Mouse (Mus musculus) lung, postnatal 10 days (tissue): Measurements from ENCODE around the gene Nf2.
A peak's percentile ranks its signal among the peaks of the same experiment; 100 is the strongest.
"Not testable (repeated sequence)": the region's sequence is repeated elsewhere in the genome, so short reads cannot be mapped to it uniquely, and the experiment has no call there.

Experiments
- DNase-seq: peaks from one replicate; pipeline ENCODE4 v3.0.0; 2021

Nf2 gene

DNA sequence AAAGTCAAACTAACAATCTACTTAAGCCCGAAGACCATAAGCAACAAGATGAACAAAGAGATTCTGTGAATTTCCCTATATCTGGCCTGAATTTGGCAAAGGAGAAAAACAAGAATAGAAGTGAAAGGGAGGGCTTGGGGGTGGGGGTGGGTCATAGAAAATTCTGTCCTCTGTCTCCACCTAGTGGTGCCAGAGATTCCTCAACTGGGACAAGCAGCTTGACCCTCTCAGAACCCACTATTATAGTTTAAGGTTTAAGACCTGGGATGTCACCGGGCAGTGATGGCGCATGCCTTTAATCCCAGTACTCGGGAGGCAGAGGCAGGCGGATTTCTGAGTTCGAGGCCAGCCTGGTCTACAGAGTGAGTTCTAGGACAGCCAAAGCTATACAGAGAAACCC is 12.6 kb downstream of the Nf2 start:
- DNase-seq = peak; percentile 71

DNA sequence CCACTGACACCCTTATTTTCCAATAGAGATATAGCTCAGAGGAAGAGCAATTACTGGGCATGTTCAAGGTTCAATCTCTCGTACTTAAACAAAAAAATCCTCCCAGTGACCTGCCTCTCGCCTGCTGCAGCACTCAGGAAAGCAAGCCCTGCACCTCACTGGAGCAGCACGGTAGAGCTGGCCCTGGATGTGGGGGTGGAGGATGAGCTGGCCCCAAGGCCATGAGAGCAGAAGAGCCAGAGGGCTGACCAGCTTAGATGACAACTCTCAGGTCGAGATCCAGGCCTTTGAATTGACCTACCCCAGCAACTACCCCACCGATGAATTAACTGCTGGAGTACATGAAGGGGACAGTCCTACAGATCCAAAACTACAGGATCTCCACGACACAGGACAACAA is 13.9 kb downstream of the Nf2 start:
- no peak for DNase-seq

DNA sequence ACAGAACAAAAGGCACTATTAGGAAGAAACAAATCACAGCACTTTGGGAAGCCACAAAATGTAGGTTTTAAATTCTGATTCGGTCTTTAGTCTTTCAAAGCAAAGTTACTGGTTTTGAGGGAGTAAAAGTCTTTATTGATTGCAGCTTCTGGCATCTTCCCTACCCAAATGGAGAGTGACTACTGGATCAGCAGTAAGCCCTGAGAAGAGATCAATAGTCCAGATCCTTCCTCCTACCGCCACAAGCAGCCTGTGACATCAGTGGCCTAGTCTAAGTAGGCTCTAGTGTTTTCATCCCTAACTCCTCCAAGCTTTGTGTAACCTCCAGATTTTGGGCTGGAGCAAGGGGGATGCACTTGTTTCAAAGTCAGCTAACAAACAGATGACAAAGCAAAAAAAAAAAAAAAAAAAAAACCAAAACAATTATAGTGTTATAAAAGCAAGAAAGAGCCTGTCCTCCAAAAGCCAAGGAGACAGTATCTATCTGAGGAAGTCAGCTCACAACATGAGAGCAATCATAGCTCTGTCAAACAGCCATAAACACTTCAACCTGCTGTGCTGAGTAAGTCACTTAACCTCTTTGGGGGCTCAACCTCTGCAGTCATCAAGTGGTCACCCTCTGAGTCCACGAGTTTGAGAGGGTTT is 15.9 kb downstream of the Nf2 start:
- DNase-seq = no peak

DNA sequence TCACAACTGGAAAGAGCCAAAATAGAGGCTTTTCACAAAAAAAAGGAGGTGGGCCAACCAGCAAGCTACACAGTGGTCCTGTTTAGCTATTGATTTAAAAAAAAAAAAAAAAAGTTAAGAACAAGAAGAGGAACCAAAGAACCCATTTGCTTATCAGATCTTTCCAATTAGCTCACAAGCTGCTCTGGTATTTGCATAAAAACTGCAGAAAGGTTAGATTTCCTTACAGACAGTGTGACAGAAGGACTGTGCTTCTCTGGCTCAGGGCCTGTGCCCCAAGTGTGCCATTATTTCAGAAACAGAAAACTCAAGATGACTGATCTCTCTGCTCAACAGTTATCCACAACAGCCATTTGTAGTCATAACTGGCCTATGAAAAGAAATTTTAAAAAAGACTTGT is 18.3 kb downstream of the Nf2 start:
- no peak for DNase-seq

DNA sequence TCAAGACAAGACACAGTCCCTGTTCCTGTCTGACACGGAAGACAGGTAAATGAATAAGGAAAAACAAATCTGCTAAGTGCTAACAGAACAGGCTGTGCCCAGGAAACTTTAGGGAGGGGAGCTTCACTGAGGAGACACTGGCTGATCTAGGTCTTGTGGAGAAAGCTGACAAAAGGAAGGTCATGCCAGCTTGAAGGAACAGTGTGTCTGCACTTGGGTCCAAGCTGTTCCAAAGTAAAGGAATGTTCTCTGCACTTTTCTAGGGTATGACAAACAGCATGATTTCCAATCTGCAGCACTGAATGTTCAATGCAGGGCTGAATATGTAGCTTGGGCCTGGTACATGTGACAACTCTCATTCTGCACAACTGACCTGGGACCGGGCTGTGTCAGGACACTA is 21.4 kb downstream of the Nf2 start:
- DNase-seq = no peak

DNA sequence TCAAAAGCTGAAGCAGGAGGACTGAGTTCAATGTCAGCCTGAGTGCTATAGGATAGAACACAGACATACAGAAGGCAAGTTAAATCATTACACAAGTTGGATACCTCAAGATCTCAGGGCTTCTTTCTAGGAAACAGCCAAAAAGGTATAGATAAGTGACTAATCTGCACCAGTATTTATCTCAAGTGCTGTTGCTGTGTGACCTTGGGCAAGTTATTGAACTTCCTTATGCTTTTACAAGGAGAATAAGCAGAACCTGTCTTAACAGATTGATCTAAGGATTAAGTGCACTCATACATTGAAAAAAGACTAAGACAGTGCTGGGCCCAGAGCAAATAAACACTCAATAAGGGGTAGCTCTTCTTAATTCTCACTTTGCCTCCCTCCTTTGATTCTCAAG is 22.0 kb downstream of the Nf2 start:
- no peak for DNase-seq

DNA sequence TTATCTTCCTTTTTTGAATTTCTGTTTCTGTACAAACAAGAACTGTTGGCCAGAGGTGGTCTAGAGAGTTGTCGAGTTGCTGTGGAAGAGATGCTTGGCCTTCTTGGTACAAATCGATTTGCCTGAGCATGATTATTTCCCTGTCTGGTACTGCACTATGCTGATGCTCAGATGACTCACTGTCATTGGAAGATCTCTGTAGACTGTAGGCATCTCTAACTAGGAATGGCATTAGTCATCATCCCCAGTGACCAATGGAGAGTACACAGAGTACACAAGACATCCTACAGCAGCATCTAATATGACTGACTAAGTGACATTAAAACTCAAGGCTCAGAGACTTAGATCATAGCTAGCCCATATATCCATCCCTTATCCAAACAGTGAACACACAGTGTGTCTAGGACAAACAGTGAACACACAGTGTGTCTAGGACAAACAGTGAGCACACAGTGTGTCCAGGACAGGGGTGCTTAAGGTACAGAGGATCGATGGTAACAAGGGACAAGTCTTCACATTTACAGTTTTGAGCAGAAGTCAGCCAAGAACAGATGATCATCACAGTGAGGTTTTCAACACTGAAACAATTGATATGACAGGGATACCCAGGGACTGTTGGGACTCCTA is 23.1 kb downstream of the Nf2 start:
- DNase-seq = no peak

DNA sequence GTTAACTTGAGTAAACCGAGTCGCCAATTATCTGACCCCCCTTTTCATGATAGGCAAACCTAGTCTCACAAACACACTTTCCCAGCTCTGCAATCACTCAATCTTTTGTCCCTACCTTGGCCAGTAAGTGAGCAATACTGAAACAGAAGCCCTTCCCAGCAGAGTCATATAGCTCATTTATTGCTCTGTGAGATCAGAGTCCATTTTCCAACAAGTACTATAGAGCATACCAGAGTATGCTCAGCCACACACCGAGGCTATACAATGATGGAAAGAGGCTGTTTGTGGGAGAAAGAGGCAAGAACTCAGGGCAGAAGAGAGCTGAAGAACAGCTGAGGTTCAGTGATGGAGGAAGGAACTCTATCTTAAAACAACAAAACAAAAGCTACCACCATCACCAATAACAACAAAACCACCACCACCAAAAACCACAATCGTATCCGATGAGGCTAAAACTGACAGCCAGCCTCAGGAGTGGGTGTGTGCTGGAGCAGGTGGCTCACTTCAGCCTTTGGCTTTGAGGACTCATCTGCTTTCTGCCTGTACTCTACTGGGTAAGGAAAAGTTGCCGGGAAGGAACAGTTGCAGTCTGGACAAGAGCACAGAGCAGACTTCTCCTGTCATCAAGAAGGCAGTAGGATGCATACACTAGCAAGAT is 25.6 kb downstream of the Nf2 start:
- DNase-seq = no peak

DNA sequence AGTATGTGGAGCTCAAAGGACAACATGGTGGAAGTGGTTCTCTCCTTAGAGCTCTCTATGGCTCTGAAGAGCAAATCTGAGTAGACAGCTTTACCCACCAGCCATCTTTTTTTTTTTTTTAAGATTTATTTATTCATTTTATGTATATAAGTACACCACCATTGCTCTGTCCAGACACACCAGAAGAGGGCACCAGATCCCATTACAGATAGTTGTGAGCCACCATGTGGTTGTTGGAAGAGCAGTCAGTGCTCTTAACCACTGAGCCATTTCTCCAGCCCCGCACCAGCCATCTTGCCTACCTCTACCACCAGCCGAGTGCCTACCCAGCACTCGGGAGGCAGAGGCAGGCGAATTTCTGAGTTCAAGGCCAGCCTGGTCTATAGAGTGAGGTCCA is 26.9 kb downstream of the Nf2 start:
- not testable (repeated sequence) for DNase-seq

DNA sequence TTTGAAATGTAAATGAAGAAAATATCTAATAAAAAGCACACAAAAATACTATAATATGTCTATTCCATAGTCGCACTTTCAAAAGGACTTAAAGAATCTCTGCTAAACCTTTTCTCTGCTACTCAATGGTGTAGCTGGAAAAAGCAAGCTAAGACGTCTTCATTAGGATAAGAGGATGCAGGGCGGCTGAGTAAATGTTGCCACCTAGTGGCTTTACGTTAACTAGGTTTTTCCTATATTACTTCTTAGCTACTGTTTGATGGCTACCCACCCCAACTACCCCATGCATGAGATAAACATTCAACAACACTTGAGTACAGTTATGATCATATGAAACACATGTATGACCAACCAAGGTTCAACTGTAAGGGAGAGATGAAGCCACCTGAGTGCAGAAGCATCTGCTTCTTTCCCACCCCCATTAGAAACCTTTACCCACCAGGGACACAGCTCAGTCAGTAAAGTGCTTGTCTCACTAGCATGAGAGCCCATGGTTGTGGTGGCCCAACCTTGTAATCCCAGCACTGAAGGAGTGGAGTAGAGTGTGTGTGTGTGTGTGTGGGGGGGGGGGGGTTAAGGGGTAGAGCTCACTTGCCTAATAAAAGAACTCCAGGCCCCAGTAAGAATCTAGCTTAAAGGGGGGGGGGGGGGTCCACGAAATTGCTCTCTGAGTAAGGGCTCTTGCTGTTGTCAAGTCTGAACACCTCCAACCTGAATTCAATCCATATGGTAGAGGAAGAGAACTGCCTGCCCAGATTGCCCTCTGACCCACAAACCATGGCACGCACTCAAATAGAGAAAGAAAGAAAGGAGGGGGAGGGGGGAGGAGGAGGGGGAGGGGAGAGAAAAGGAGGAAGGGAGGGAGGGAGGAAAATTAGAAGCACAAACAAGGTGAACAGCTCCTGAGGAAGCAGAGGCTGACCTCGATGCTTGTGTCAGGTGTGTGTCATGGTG is 27.6 kb downstream of the Nf2 start:
- peak; percentile 18 for DNase-seq

DNA sequence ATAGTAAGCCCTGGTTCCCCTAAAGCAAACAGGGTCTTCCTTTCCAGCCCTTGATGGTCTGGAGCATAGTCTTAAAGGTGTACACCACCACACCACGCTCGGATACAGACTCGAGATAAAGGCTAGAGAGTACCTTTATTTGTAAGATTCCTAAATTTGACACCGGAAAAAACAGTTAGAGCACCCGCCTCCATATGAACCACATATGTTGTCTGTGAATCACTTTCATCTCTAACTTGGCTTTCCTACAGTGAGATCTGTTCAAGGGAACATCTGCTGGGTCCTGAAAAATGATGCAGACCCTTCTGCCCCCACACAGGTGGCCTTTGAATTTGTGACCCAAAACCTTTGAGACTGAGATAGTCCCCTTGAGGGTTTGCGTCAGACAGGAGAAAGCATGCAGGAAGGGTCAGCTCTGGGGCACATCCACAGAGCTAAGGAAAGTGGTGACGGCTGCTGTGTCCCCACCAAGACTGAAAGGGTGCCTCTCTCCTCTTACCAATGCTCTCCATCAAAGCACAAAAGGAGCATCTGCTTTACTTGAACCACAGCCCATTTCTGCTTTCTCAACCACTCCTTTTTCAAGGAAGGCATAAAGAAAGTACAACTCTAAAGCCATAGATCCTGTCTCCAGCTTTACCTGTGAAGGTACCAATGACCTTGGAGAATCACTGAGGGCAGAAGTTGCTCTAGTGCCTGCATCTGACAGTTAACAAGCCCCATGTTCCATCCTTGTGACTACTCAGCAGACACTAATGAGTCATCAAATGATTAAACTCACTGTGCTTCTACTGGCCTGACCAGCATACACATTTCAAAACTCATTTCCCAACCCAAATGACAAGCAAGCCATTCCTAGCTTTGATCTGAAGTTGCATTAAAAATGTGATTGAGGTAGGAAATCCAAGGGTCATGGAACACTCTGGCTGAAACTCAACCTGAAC is 34.6 kb downstream of the Nf2 start:
- DNase-seq = no peak

DNA sequence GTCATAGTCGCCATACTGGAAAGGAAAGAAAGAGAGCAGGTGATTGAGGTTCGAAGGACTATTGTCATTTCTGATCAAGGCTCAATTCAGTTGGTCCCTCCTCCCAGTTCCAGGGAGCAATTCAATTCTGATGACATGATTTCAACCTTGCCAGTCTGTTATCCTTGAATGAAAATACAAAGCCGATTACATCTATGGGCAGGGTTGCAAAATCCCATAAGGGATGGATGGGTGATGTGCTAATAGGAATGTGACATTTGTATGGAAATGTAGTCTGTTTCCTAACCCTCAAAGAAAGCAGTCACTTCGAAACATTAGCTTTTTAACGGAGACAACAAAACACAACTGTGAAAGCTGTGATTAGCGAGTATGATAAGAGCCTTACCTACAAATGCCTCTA is 41.0 kb downstream of the Nf2 start:
- DNase-seq = no peak

DNA sequence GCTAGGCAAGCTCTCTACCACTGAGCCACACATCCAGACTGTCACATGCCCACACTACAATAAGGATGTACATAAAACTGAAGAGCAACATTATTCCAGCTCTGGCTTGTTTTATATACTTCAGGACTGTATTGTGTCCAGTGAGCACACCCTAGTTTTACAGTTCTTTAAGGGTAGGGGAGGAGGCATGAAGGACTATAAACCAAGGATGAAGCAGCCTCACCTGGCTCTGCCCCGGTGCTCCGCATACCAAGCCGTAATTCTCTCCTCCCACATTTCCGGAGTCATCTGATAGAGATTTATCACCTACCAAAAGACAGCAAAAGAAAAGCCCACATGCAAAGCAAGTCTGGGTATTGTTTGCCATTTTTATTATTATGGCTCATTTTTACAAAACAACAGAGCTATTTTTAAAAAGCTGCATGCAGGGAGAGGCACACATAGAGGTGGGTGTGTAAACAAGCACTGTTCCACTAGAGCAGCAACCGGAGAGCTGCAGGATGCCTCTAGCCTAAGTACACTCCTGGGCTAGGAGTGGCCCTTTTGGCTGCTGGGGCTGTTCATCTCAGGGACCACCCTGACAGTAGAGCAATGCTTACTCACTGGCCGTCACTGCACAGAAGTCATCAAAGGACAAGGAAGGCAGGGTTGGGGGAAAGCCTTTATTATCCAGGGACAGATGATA is 43.2 kb downstream of the Nf2 start:
- no peak for DNase-seq

DNA sequence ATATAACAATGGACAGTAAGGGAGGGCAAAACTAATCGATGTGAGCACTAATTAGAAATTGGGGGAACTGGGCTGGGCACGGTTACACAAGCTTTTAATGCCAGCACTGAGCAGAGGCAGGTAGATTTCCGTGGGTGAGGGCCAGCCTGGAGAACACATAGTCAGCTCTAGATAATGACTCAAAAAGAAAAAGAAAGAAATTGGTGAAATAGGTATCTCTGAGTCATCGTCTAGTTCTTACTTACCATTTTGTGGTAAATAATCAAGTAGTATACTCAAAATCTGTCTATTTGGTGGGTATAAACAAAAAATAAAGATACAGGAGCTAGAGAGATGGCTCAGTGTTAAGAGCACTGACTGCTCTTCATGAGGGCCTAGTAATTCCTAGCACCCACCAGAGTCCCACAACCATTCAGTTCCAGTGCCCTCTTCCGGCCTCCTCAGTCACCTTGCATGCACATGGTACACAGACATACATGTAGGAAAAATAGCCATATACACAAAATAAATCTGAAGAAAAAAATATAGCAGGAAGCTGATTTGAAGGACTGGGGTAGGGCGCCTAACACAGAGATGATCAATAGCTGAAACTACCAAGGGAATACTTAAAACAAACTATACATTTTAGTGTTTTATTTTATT is 44.3 kb downstream of the Nf2 start:
- no peak for DNase-seq

DNA sequence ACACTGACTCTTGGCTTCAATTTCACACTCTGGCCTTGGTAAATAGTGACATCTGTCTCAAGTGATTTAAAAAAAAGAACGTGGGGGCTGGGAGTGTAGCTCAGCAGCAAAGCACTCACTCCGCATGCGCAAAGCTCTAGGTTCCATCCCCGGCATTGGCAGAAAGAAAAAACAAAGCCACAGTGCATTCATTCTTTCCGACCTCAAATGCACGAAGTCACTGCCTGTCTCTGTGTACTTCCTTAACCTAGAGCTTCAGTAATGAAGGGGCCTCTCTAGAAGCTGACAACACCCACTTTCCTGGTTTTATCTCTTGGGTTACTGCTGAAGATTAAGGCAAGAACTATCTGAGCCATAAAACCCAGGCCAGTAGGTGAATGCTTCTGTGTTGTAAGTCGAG is 45.4 kb downstream of the Nf2 start:
- DNase-seq = no peak

DNA sequence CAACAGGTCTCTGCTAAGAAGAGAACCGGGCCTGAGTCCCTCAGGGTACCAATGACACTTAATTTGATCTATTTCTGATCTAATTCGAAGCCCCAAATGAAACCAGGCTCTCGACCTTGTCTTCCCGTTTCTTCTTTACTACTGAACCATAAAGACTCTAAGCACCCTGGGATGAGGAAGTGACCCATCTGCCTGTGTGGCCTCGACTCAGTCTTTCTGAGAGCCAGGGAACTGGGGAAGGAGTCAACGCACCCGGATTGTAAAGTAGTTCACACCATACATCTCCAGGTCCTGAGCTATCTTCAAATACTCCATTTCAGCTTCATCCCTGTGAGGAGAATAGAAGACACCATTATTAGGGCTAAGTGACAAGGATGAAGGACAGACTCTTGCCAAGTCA is 45.9 kb downstream of the Nf2 start:
- DNase-seq = no peak

DNA sequence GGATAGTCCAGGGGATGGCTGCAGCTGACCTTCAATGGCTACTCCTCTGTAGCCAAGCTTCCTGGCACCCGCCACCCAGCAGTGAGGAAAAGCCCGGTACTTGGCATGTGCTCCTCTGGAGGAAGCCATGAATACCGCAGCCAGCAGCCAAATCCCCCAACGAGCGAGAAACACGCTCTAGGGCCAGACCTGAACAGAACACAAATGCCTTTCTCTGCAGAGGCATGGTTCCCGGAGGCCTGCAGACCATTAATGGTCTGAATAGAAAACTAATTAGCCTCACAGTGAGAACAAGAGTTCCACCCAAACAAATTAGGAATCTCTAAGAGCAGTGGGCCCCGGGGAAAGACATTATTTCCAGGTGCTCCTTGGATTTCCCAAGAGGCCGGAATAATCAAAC is 46.3 kb downstream of the Nf2 start:
- DNase-seq = peak; percentile 12

DNA sequence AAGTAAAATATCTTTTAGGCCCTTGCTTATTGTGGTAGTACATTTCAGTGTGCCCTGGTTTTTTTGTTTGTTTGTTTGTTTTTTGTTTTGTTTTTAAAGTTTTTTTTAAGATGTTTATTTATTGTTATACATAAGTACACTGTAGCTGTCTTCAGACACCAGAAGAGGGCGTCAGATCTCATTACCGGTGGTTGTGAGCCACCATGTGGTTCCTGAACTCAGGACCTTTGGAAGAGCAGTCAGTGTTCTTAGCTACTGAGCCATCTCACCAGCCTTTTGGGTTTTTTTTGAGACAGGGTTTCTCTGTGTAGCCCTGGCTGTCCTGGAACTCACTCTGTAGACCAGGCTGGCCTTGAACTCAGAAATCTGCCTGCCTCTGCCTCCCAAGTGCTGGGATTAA is 46.9 kb downstream of the Nf2 start:
- DNase-seq = not testable (repeated sequence)

DNA sequence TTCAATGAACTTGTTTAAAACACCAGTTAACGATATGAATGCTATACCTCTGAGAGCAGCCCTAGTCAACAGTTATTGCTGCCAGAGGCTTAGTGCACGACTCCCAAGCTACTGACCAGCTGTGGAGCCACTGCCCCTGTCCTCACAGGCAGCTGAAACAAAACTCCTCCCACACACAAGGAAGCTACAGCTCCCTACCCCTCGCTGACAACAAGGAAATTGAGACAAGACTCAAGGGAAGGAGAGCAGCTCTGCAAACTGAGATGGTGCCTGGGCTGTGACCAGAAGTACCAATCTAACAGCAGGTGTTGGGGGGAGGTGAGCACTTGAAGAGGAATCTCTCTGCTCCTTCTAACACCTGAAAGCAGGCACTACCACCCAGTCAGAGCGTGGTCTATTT is 48.7 kb downstream of the Nf2 start:
- no peak for DNase-seq

DNA sequence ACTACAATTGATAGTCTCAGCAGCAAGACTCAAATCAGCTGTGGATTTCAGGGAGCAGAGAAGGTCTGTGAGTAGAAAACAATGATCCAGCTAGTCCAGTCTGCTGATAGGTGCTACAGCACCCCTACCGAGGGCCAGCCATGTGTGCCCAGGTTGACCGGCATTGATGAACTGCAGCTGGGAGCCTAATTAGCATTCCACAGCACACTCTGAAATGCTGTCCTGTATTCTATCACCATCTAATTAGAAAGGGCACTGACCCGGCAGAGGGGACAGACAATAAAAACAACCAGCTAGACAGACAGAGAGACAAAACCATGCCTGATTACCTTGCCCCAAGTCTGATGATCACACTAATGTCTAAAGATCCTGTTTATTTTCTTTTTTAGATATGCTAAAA is 56.3 kb downstream of the Nf2 start:
- no peak for DNase-seq

DNA sequence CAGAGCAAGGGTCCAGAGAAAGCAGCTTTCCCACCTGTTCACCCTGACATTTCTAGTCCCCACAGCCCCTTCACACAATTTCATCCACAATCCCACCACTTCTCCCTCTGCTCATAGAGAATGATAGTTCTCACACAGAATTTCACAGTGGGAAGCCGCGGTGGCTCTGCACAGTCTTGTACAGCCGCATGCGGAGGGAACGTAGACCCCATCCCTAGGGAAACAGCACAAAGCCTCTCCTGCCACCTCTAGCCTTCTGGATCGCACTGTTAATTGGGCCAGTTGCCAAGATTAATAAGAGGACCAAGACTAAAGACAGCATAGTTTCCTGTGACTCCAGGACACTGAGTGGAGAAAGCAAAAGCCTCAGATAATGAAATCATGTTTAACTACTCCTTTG is 57.8 kb downstream of the Nf2 start:
- DNase-seq = no peak
